Mouse (Mus musculus) kidney, embryonic 14.5 days (tissue): ENCODE results near the gene Mgat5. TPM values are rescaled to one million over a fixed set of nuclear protein-coding genes. Genes with fewer than 3 reads are reported as not detected.

Source experiments
- ATAC-seq: fragments of 200-750 bp; cut with Nextera tagmentation; 2 replicates; pipeline ENCODE4 v1.8.0; 2017; ENCODE audit warnings: moderate number of reproducible peaks, mild to moderate bottlenecking, moderate TSS enrichment, moderate library complexity; ENCODE audit not compliant: low FRiP score, low TSS enrichment
- H3K27ac ChIP-seq: fragments of 300-500 bp; sonication (generic); 2 replicates; pipeline ENCODE4 v1.5.1; 2014; ENCODE audit warnings: low read depth, mild to moderate bottlenecking, low read length, moderate library complexity, mixed read lengths
- H3K27me3 ChIP-seq: fragments of 300-500 bp; sonication (generic); 2 replicates; pipeline ENCODE4 v1.6.1; 2014; ENCODE audit warnings: mild to moderate bottlenecking, low read length; ENCODE audit not compliant: control insufficient read depth, insufficient read depth
- H3K36me3 ChIP-seq: fragments of 300-500 bp; sonication (generic); 2 replicates; pipeline ENCODE4 v1.6.1; 2014; ENCODE audit warnings: low read length, mixed read lengths; ENCODE audit not compliant: control insufficient read depth, insufficient read depth
- H3K4me1 ChIP-seq: fragments of 300-500 bp; sonication (generic); 2 replicates; pipeline ENCODE4 v1.6.1; 2014; ENCODE audit warnings: low read length, mixed read lengths; ENCODE audit not compliant: control insufficient read depth, insufficient read depth
- H3K4me2 ChIP-seq: fragments of 300-500 bp; sonication (generic); replicated peaks from 2 replicates; pipeline ENCODE4 v1.6.1; 2014; ENCODE audit warnings: low read depth, mild to moderate bottlenecking, low read length
- H3K4me3 ChIP-seq: fragments of 300-500 bp; sonication (generic); 2 replicates; pipeline ENCODE4 v1.5.1; 2014; ENCODE audit warnings: mild to moderate bottlenecking, low read length
- H3K9ac ChIP-seq: fragments of 300-500 bp; sonication (generic); 2 replicates; pipeline ENCODE4 v1.6.1; 2014; ENCODE audit warnings: low read depth, mild to moderate bottlenecking, low read length, moderate library complexity
- H3K9me3 ChIP-seq: fragments of 300-500 bp; sonication (generic); 2 replicates; pipeline ENCODE4 v1.6.1; 2016; ENCODE audit warnings: low read length; ENCODE audit not compliant: control insufficient read depth
- WGBS: fragments of 180-500 bp; shearing (Covaris S2); extraction: QIAGEN DNeasy Blood & Tissue Kit; methylation state at CpG from one replicate; pipeline ENCODE4 v1.1.7; 2014; 5-methylcytosine and 5-hydroxymethylcytosine counted together
- polyA plus RNA-seq: library from polyadenylated mRNA; unstranded; fragments of >200 nt; fragmentation: Nextera tagmentation; extraction: Ambion mirVana; gene quantifications from 2 replicates; pipeline ENCODE4 v1.2.1, GENCODE M21; 2014

Mgat5 gene
- polyA plus RNA-seq, 1 experiment from 2014 or later: 11.0 TPM

DNA sequence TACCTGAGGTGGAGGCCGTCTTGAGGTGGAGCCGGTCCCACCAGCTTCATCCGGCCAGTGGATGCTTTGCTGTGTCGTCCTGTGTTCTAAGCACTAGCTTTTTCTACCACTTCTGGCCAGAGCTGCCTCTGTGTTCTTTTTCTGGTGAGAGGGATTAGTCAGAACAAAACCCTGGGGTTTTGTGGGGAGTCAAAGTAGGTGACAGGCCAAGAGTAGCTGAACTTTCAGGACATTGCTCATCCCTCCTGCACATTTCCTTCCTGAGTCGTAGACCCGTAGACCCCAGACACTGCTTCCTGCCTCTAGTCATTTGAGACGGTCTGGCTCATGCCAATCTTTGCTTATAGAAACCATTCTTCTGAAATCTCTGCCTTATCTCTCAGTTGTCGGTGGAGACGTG, 140.1 kb downstream of the Mgat5 start:
- WGBS: 55% methylated on average over 9 of the region's 9 CpGs
- H3K4me2 ChIP-seq: no peak overlapping the region
- no peak overlapping the region for H3K4me3 ChIP-seq
- no peak overlapping the region for H3K9ac ChIP-seq
- no peak overlapping the region for H3K27ac ChIP-seq
- H3K4me1 ChIP-seq: 0 out of 2 replicates have a peak, but pooled peaks cover 8% of the 10 kb centered on the region
- H3K9me3 ChIP-seq: no peaks in the 10 kb centered on the region
- no peaks in the 10 kb centered on the region for H3K36me3 ChIP-seq
- H3K27me3 ChIP-seq: no peaks in the 10 kb centered on the region
- no peak for ATAC-seq

DNA sequence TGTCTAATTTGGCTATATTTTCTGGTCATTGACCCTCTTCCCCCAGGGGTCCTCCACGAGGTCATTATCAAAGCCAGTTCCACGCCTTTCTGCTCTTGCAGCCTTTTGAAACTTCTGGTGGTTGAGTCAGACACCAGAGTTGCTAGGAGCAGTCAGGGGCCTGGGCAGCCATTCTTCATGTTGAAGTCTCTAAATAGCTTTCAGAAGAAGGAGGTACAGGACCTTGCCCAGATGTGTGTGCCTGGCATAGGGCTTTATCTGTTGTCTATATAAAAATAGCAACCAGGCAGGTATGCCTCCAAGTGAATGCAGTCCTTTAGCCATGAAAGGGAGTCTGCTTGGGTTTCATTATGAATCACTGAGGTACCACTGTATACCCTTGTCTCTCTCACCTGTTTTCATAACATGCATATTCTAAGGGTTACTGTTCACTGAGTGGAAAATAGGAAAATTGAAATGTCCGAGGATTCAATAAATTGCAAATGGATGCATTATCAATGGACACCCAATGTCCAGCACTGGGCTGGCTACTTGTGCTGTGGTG, 141.9 kb downstream of the Mgat5 start:
- no peak for ATAC-seq
- no peak overlapping the region for H3K4me3 ChIP-seq
- no peak overlapping the region for H3K4me2 ChIP-seq
- H3K27me3 ChIP-seq: no peaks in the 10 kb centered on the region
- no peaks in the 10 kb centered on the region for H3K9me3 ChIP-seq
- no peak overlapping the region for H3K9ac ChIP-seq
- WGBS: 46% methylated on average over 3 of the region's 3 CpGs
- 0 out of 2 replicates have a peak, but pooled peaks cover 8% of the 10 kb centered on the region for H3K4me1 ChIP-seq
- H3K27ac ChIP-seq: no peak overlapping the region
- no peaks in the 10 kb centered on the region for H3K36me3 ChIP-seq

DNA sequence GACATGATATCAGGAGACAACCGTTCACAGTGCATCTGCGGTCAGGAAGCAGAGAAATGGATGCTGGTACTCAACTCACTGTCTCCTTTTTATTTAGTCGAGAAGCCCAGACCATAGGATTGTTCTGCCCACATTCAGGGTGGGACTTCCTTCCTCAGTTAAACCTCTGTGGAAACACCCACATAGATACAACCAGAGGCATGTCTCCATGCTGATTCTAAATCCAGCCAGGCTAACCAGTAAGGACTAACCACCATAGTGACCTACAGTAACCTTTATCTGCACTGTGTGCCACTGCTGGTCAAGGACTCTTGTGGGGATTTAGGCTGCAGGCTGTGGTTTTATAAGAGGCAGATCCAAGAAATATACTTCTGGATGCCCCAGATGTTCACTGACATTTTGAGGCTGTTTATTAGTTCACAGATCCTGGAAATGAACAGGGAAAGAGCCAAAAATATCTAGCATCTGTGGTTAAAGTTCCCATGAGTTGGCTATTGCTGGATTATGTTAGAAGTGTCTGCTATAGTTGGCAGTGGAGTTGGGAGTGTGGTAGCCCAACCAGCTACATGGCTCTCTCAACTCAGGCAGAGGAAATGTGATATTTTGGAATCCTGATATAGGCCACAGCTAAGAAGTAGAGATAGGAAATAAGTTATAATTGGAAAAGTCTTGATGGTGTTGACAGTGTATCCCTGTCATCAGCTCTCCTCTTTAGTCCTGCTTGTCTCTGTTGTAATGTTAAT, 143.2 kb downstream of the Mgat5 start:
- no peak for ATAC-seq
- no peak overlapping the region for H3K9ac ChIP-seq

DNA sequence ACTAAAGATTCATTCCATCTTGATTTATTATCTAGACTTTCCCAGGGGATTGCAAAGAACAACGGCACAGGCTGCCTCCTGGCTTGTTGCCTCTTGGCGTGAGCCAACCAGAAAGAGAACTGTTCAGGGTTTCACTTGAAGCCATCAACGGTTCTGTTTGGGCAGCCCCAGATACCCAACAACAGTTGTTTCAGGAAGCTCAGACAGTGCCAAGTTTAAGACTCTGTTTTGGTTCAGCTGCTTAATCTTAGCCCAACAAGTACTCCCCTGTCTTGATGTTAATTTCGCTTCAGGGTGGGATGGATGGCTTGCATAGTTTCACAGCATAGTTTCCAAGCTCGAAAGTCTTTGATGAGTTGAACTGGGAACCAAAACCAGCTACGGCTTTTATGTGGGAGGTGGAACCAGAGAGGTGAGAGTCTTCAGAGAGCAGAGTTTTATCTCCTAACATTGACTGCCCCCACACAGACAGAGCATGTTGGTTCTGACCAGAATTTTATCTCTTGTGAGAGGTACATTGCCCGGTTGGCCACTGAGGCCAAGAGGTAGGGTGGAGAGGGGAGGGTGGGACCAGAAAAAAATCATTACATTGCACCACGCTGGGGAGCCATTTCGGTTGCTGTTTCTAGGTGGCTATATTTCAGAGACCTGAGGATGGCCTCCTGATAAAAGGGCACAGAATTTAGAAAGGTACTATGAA, 144.0 kb downstream of the Mgat5 start:
- WGBS: 36% methylated on average over 9 of the region's 9 CpGs
- H3K4me3 ChIP-seq: no peak overlapping the region
- H3K9me3 ChIP-seq: no peaks in the 10 kb centered on the region
- no peak overlapping the region for H3K9ac ChIP-seq
- H3K27ac ChIP-seq: no peak overlapping the region
- 0 out of 2 replicates have a peak, but pooled peaks cover 8% of the 10 kb centered on the region for H3K4me1 ChIP-seq
- H3K4me2 ChIP-seq: no peak overlapping the region
- ATAC-seq: peak; percentile 69; the same call in 1 of the 2 replicates
- H3K36me3 ChIP-seq: no peaks in the 10 kb centered on the region
- no peaks in the 10 kb centered on the region for H3K27me3 ChIP-seq

More for the DNA sequence above, 143.2 kb downstream of the Mgat5 start:
- Histone ChIP-seq H3K4me1 (0 out of 2 replicates have a peak, but pooled peaks cover 8% of the 10 kb centered on the region), H3K27ac (no peak overlapping the region), H3K36me3 (no peaks in the 10 kb centered on the region), H3K9me3 (no peaks in the 10 kb centered on the region), H3K4me2 (no peak overlapping the region), H3K27me3 (no peaks in the 10 kb centered on the region), H3K4me3 (no peak overlapping the region)
- 83% methylated on average over 3 of the region's 3 CpGs for WGBS

DNA sequence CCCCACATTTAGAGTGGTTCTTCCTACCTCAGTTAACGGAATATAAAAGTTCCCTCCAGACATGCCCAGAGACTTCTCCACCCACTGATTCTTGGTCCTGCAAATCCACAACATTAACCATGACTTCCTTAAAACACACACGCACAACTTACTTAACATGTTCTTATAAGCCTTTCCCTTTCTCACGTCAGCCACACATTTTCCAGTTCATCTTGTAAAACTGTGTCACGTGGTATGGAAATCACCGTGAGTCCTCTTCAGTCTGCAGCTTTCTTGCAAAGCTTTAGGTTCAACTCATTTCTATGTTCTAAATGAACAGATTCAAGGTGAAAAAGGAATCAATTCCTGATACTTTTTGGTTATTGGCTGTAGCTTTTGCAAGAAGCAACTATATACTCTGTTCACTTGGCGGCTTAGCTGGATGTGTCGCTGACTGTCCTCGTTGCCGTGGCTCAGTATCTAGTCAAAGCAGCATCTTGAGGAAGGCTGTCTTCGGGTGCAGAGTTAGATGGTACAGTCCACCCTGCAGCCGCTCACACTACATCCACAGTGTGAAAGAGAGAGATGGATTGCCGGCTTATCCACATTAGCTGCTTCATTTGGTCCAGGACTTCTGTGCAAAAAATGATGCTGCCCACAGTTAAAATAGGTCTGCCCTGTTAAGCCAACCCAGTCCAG, 146.7 kb downstream of the Mgat5 start:
- Histone ChIP-seq H3K4me2 (no peak overlapping the region), H3K36me3 (no peaks in the 10 kb centered on the region), H3K9me3 (no peaks in the 10 kb centered on the region), H3K9ac (no peak overlapping the region), H3K4me3 (no peak overlapping the region), H3K4me1 (0 out of 2 replicates have a peak, but pooled peaks cover 2% of the 10 kb centered on the region), H3K27ac (no peak overlapping the region), H3K27me3 (no peaks in the 10 kb centered on the region)
- ATAC-seq: no peak
- WGBS: 97% methylated on average over 12 of the region's 12 CpGs

DNA sequence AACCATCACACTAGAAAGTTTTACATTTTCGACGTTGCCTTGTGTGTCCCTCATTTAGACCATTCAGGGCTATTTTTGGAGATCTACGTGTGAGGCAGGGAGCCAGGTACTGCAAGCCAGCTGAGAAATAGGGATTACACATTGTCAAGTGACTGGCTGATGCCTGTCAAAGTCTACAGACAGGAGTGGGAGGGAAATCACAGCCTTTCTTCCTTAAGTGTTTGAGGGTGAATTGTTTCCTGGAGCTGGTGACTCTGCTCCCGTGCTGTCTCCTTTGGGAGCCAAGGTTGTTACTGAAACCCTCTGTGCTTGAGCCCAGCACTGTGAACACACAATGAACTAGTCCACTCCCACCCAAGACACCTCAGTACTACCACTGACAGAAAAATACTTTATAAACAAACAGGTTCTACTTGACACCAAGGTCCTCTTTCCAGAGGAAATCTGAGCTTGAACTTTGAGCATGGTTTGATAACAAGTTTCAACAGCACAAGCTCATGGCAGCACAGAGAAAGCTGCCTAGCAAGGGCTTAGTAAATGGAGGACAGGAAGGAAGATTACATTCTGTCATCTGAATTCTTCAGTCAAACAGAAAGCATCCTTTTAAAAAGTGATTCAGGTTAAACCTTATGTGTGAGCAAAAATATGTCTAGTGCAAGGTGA, 147.4 kb downstream of the Mgat5 start:
- H3K9me3 ChIP-seq: no peaks in the 10 kb centered on the region
- no peak overlapping the region for H3K4me3 ChIP-seq
- no peaks in the 10 kb centered on the region for H3K4me1 ChIP-seq
- ATAC-seq: no peak
- no peak overlapping the region for H3K4me2 ChIP-seq
- H3K36me3 ChIP-seq: no peaks in the 10 kb centered on the region
- no peak overlapping the region for H3K27ac ChIP-seq
- no peaks in the 10 kb centered on the region for H3K27me3 ChIP-seq
- WGBS: 67% methylated on average over 4 of the region's 4 CpGs
- H3K9ac ChIP-seq: no peak overlapping the region

DNA sequence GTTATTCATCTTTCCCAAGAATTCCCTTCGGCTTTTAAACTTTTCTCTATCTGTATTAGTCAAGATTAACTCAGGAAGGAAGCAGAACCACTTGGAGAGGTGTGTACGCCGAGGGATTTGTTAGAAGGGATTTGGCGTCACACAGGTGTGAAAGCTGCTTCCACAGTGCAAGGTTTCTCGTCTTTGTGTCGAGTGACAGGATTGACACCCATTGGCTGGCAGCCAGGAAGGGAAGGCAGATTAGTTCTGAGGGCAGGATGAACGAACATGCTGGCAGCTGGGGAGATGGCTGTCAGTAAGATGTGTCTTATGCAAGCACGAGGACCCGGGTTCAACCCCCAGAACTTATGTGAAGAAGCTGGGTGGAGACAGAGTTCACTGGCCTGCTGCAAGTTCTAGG, 148.6 kb downstream of the Mgat5 start:
- H3K36me3 ChIP-seq: no peaks in the 10 kb centered on the region
- H3K9me3 ChIP-seq: no peaks in the 10 kb centered on the region
- H3K27ac ChIP-seq: no peak overlapping the region
- H3K4me3 ChIP-seq: no peak overlapping the region
- H3K4me2 ChIP-seq: no peak overlapping the region
- no peaks in the 10 kb centered on the region for H3K27me3 ChIP-seq
- H3K4me1 ChIP-seq: no peaks in the 10 kb centered on the region
- no peak overlapping the region for H3K9ac ChIP-seq
- WGBS: 58% methylated on average over 9 of the region's 9 CpGs
- no peak for ATAC-seq

DNA sequence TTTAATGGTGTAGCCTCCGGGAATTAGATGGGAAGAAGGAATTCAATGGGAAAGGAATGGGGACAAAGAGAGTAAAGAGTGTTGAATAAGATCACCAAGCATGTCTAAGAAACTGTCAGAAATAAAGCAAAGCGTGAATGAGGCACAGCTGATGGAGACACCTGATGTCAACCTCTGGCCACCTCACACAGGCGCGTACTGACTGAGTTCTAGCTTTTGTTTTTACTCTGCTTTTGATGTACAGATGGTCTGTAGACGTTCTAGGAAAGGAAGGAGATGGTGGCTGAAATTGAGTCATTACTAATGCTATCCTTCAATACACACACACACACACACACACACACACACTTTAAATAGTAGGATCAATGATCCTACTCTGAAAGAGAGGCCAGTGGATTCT, 149.3 kb downstream of the Mgat5 start:
- H3K27me3 ChIP-seq: no peaks in the 10 kb centered on the region
- ATAC-seq: no peak

More for the DNA sequence above, 149.3 kb downstream of the Mgat5 start:
- Histone ChIP-seq H3K9me3 (no peaks in the 10 kb centered on the region), H3K4me3 (no peak overlapping the region), H3K36me3 (no peaks in the 10 kb centered on the region), H3K4me1 (no peaks in the 10 kb centered on the region), H3K27ac (no peak overlapping the region), H3K4me2 (no peak overlapping the region), H3K9ac (no peak overlapping the region)
- 91% methylated on average over 5 of the region's 5 CpGs for WGBS
